In the genomic region with DNA sequence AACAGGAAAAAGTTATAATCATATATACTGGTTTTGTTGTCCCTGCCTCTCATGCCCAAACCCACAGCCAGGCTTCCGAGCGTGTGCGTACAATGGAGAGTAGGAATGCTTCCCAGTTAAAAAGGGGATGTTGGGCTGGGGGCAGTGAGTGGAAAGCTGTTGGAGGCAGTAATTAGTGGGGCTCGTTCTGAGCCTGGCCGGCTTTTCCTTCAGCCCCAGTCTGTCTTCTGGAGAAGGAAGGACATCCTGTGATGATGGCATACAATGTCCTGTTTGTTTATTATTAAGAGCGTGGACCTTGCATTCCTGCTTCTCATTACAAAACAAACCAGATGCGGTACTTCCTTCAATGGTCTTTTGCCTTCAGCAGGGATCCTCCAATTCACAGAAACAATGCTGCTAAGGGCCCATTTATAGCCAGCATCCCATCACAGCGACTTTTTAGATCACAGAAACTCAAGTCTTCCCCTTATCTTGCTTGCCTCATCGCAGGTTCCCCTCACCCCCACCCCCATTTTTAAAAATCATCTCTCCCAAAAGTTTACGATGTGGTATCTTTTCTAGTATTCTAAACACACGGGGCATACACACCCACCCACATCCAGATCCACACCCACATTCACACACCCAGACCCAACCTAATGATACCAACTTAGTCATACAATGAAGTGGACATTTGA, we compare ENCODE assay signal across 7 mouse cellular contexts.
A peak's percentile ranks its signal among the peaks of the same experiment; 100 is the strongest.
DNase-seq lines count a peak whose midpoint lies in the region; ATAC-seq and TF ChIP-seq lines count a peak whose summit lies in the region.

No protein-coding gene starts in this region.

- H3K4me3 ChIP-seq in CH12.LX (replicated peaks in 1 of 3; ENCODE audit: low read depth in 2 of 3, low read length in 2 of 3, poor library complexity in 1 of 3), result peak overlapping the region in 2 of 3 experiments; percentile 55 to 57
- peak overlapping the region; percentile 79 for H3K4me3 ChIP-seq in heart, embryonic 16.5 days (ENCODE audit: low read length)
- H3K4me3 ChIP-seq in lung, postnatal 0 days (ENCODE audit: low read depth, low read length), result 0 out of 2 replicates have a peak overlapping the region, but pooled peaks have one; percentile 48

- no peak for TF ChIP-seq POLR2A in CH12.LX (IDR thresholded peaks at IDR 0.05; ENCODE audit: low read depth, low read length)

- no peak overlapping the region; the same call in 1 of the 2 replicates for H3K9ac ChIP-seq in CH12.LX (ENCODE audit: insufficient read depth, low read depth)
- H3K9ac ChIP-seq in heart, embryonic 16.5 days (ENCODE audit: low read length), result peak overlapping the region; percentile 65; the same call in 1 of the 2 replicates
- no peak overlapping the region for H3K9ac ChIP-seq in lung, postnatal 0 days (replicated peaks; ENCODE audit: low read depth)

- no peak for TF ChIP-seq RAD21 in CH12.LX (IDR thresholded peaks at IDR 0.05; ENCODE audit: low read depth, low read length)

- in situ Hi-C loops in CH12.LX (cut with MboI; ENCODE audit: low pct_ligation_motif_present, low pct_unique_long_range_greater_than_20kb, low sequenced_read_pairs), result loop anchor here (5.0 to 10.0 kb wide), 5 partner anchors 148 to 585 kb away; no protein-coding TSS in a partner anchor

- no peaks in the 10 kb centered on the region for H3K9me3 ChIP-seq in CH12.LX (replicated peaks; ENCODE audit: low read length)
- no peaks in the 10 kb centered on the region for H3K9me3 ChIP-seq in heart, embryonic 16.5 days (replicated peaks; ENCODE audit: control insufficient read depth, low read length)
- no peaks in the 10 kb centered on the region for H3K9me3 ChIP-seq in lung, postnatal 0 days (ENCODE audit: low read length)

- peaks cover 0 to 34% of the 10 kb centered on the region in 2 experiments; a peak in 2 of 4 replicates for H3K4me1 ChIP-seq in CH12.LX (ENCODE audit: control insufficient read depth in 1 of 2, insufficient read depth in 2 of 2)
- peaks cover 11% of the 10 kb centered on the region for H3K4me1 ChIP-seq in heart, embryonic 16.5 days (ENCODE audit: control insufficient read depth, insufficient read depth, low read length)
- H3K4me1 ChIP-seq in lung, postnatal 0 days (ENCODE audit: insufficient read depth, low read depth, low read length), result no peaks in the 10 kb centered on the region; the same call in 1 of the 2 replicates

- peak overlapping the region; percentile 93 for H3K4me2 ChIP-seq in CH12.LX (ENCODE audit: insufficient read depth, low read depth, poor library complexity, severe bottlenecking)
- peak overlapping the region; percentile 80 for H3K4me2 ChIP-seq in heart, embryonic 16.5 days (ENCODE audit: low read depth, low read length)
- H3K4me2 ChIP-seq in lung, postnatal 0 days (replicated peaks; ENCODE audit: low read depth, low read length), result peak overlapping the region; percentile 91

- TF ChIP-seq CTCF in CH12.LX (conservative IDR thresholded peaks at IDR 0.05 in 1 of 2, IDR thresholded peaks at IDR 0.05 in 1 of 2; ENCODE audit: low read depth in 2 of 2, low read length in 2 of 2), result no peak
- no peak for TF ChIP-seq CTCF in lung, postnatal 0 days (IDR thresholded peaks at IDR 0.05)

- ATAC-seq in heart, embryonic 16.5 days (replicated peaks; ENCODE audit: extremely low read depth, insufficient read depth, low FRiP score), result no peak
- peak; percentile 50 for ATAC-seq in lung, postnatal 0 days
- ATAC-seq in frontal cortex, adult (ENCODE audit: low TSS enrichment), result no peak

- no peaks in the 10 kb centered on the region for H3K27me3 ChIP-seq in CH12.LX (replicated peaks)
- H3K27me3 ChIP-seq in heart, embryonic 16.5 days (ENCODE audit: control insufficient read depth, insufficient read depth, low read length), result peaks cover 27% of the 10 kb centered on the region
- H3K27me3 ChIP-seq in lung, postnatal 0 days (replicated peaks; ENCODE audit: insufficient read depth, low read length), result no peaks in the 10 kb centered on the region

- dilution Hi-C loops in CH12.LX (cut with MboI; ENCODE audit: extremely low pct_ligation_motif_present, extremely low pct_unique_long_range_greater_than_20kb, low sequenced_read_pairs), result no loop called here

- no peaks in the 10 kb centered on the region for H3K36me3 ChIP-seq in CH12.LX (replicated peaks in 1 of 2; ENCODE audit: control insufficient read depth in 1 of 2, insufficient read depth in 1 of 2, low read length in 1 of 2)
- no peaks in the 10 kb centered on the region for H3K36me3 ChIP-seq in heart, embryonic 16.5 days (ENCODE audit: control insufficient read depth, insufficient read depth)
- H3K36me3 ChIP-seq in lung, postnatal 0 days (ENCODE audit: insufficient read depth, low read length), result no peaks in the 10 kb centered on the region

- H3K79me2 ChIP-seq in CH12.LX (replicated peaks; ENCODE audit: control insufficient read depth, extremely low read depth, insufficient read depth, poor library complexity, severe bottlenecking), result peaks cover 27% of the 10 kb centered on the region

- DNase-seq in CH12.LX (ENCODE audit: extremely low read depth), result no peak
- peak; percentile 37 for DNase-seq in Muller cell, postnatal 12 days (ENCODE audit: inconsistent ontology term)
- peak; percentile 50 for DNase-seq in lung, postnatal 0 days (ENCODE audit: low spot score)
- no peak for DNase-seq in cerebellum, adult 11-12 months
- no peak for DNase-seq in cerebellum, postnatal 4 days (ENCODE audit: low spot score in 2 of 2)

- no peak for TF ChIP-seq EP300 in CH12.LX (IDR thresholded peaks at IDR 0.05; ENCODE audit: low read length)
- TF ChIP-seq EP300 in lung, postnatal 0 days (IDR thresholded peaks at IDR 0.05), result no peak; the same call in 1 of the 2 replicates

- H3K27ac ChIP-seq in CH12.LX (ENCODE audit: insufficient read depth, low read depth), result no peak overlapping the region
- peak overlapping the region; percentile 58; the same call in 1 of the 2 replicates for H3K27ac ChIP-seq in heart, embryonic 16.5 days (ENCODE audit: low read length)
- peak overlapping the region; percentile 85 for H3K27ac ChIP-seq in lung, postnatal 0 days (ENCODE audit: low read length)

- 13% methylated on average over 11 of the region's 11 CpGs for WGBS in heart, embryonic 16.5 days
- 11% methylated on average over 11 of the region's 11 CpGs for WGBS in lung, postnatal 0 days

TF ChIP-seq in CH12.LX, 34 proteins besides CTCF, POLR2A, EP300 and RAD21:
- TF ChIP-seq RCOR1 (conservative IDR thresholded peaks at IDR 0.05; ENCODE audit: low read depth, low read length), result no peak
- TF ChIP-seq CHD2 (IDR thresholded peaks at IDR 0.05; ENCODE audit: low read length), result 0 out of 2 replicates have a peak, but pooled peaks have one; percentile 19
- no peak for TF ChIP-seq MAFK (IDR thresholded peaks at IDR 0.05; ENCODE audit: insufficient replicate concordance, low read length)
- 0 out of 2 replicates have a peak, but pooled peaks have one; percentile 25 for TF ChIP-seq MXI1 (IDR thresholded peaks at IDR 0.05; ENCODE audit: low read depth, low read length)
- TF ChIP-seq SIN3A (IDR thresholded peaks at IDR 0.05; ENCODE audit: low read length), result peak; percentile 64; the same call in 1 of the 2 replicates
TF ChIP-seq in CH12.LX: peak in this region for 3.

Comparison
In these comparisons a context has a peak if more than half of its experiments do, and no peak if none do; other contexts are left out.
1. DNase-seq: peak in Muller cell, postnatal 12 days (single experiment) and lung, postnatal 0 days (single experiment); none in CH12.LX (single experiment), cerebellum, adult 11-12 months (single experiment) and cerebellum, postnatal 4 days (0 of 2).
2. Peak in every context shown above with its lines, with median percentiles within 50 percentile points of each other: H3K4me2 ChIP-seq and H3K4me3 ChIP-seq.